13 mouse cellular contexts compared by ENCODE assay signal in genomic region chr2:49814011-49814410, GRCm38 (mm10). TPM values are rescaled to one million over a fixed set of nuclear protein-coding genes. Genes with fewer than 3 reads are reported as not detected.
DNase-seq lines count a peak whose midpoint lies in the region; ATAC-seq and TF ChIP-seq lines count a peak whose summit lies in the region.
"Had no signal": no experiment of that assay in that cellular context is flagged by ENCODE, and none has a peak within 500 bp of the region (broad histone marks: within the 10 kb centered on the region; RNA-seq: fewer than 3 reads in every experiment).

No protein-coding gene starts in this region.

- H3K9me3 ChIP-seq in midbrain, embryonic 11.5 days (ENCODE audit: control insufficient read depth, low read length): no peaks in the 10 kb centered on the region
- no peaks in the 10 kb centered on the region for H3K9me3 ChIP-seq in midbrain, embryonic 13.5 days
- H3K9me3 ChIP-seq in lung, postnatal 0 days (ENCODE audit: low read length): no peaks in the 10 kb centered on the region
- H3K9me3 ChIP-seq in stomach, embryonic 15.5 days: no peaks in the 10 kb centered on the region
- H3K9me3 ChIP-seq in forebrain, embryonic 10.5 days: no peaks in the 10 kb centered on the region

- WGBS in midbrain, embryonic 11.5 days: 80% methylated on average over 6 of the region's 6 CpGs
- WGBS in midbrain, embryonic 13.5 days: 77% methylated on average over 6 of the region's 6 CpGs
- 44% methylated on average over 6 of the region's 6 CpGs for WGBS in lung, postnatal 0 days
- WGBS in stomach, embryonic 15.5 days: 49% methylated on average over 6 of the region's 6 CpGs
- 83% methylated on average over 6 of the region's 6 CpGs for WGBS in forebrain, embryonic 10.5 days

- ATAC-seq in midbrain, embryonic 11.5 days (ENCODE audit: low FRiP score): no peak
- ATAC-seq in midbrain, embryonic 13.5 days: no peak
- peak; percentile 59 for ATAC-seq in lung, postnatal 0 days
- ATAC-seq in stomach, embryonic 15.5 days (ENCODE audit: insufficient read depth, low FRiP score, low read depth): peak; percentile 73

- no peak overlapping the region for H3K4me2 ChIP-seq in midbrain, embryonic 11.5 days
- H3K4me2 ChIP-seq in midbrain, embryonic 13.5 days (replicated peaks): no peak overlapping the region
- no peak overlapping the region for H3K4me2 ChIP-seq in lung, postnatal 0 days (replicated peaks; ENCODE audit: low read depth, low read length)
- H3K4me2 ChIP-seq in stomach, embryonic 15.5 days: no peak overlapping the region

- H3K27me3 ChIP-seq in midbrain, embryonic 11.5 days (ENCODE audit: control insufficient read depth, insufficient read depth, low read length): no peaks in the 10 kb centered on the region
- H3K27me3 ChIP-seq in midbrain, embryonic 13.5 days: 0 out of 2 replicates have a peak, but pooled peaks cover 3% of the 10 kb centered on the region
- H3K27me3 ChIP-seq in lung, postnatal 0 days (replicated peaks; ENCODE audit: insufficient read depth, low read length): no peaks in the 10 kb centered on the region
- no peaks in the 10 kb centered on the region for H3K27me3 ChIP-seq in stomach, embryonic 15.5 days (replicated peaks)
- 0 out of 2 replicates have a peak, but pooled peaks cover 3% of the 10 kb centered on the region for H3K27me3 ChIP-seq in forebrain, embryonic 10.5 days (ENCODE audit: poor library complexity, severe bottlenecking)

- H3K36me3 ChIP-seq in midbrain, embryonic 11.5 days (ENCODE audit: control insufficient read depth, insufficient read depth, low read length): no peaks in the 10 kb centered on the region
- H3K36me3 ChIP-seq in midbrain, embryonic 13.5 days: no peaks in the 10 kb centered on the region
- H3K36me3 ChIP-seq in lung, postnatal 0 days (ENCODE audit: insufficient read depth, low read length): no peaks in the 10 kb centered on the region
- no peaks in the 10 kb centered on the region for H3K36me3 ChIP-seq in stomach, embryonic 15.5 days
- no peaks in the 10 kb centered on the region for H3K36me3 ChIP-seq in forebrain, embryonic 10.5 days (replicated peaks)

- no peak overlapping the region for H3K4me3 ChIP-seq in midbrain, embryonic 11.5 days (ENCODE audit: low read depth, low read length)
- no peak overlapping the region for H3K4me3 ChIP-seq in midbrain, embryonic 13.5 days (replicated peaks)
- no peak overlapping the region for H3K4me3 ChIP-seq in lung, postnatal 0 days (ENCODE audit: low read depth, low read length)
- no peak overlapping the region for H3K4me3 ChIP-seq in stomach, embryonic 15.5 days (replicated peaks)
- H3K4me3 ChIP-seq in forebrain, embryonic 10.5 days: no peak overlapping the region

- peak; percentile 68 for DNase-seq in midbrain, embryonic 11.5 days (ENCODE audit: low spot score, missing footprints)
- peak; percentile 40 for DNase-seq in c-Kit-positive CD71-negative TER-119-negative erythroid progenitor cells, embryonic 14.5 days (ENCODE audit: low read depth)
- peak; percentile 89 for DNase-seq in lung, postnatal 0 days (ENCODE audit: low spot score)
- no peak for DNase-seq in cerebellum, postnatal 14 days
- DNase-seq in forebrain, embryonic 10.5 days (ENCODE audit: extremely low spot score, low spot score): no peak
- no peak for DNase-seq in retina, embryonic 14.5 days (ENCODE audit: low spot score)
- DNase-seq: cerebellum, adult 9-10 months; heart, postnatal 10 days; kidney, adult 18-20 months; layer of hippocampus, postnatal 36 days had no signal

- no peak overlapping the region for H3K9ac ChIP-seq in midbrain, embryonic 11.5 days (ENCODE audit: low read length)
- no peak overlapping the region for H3K9ac ChIP-seq in midbrain, embryonic 13.5 days (replicated peaks)
- no peak overlapping the region for H3K9ac ChIP-seq in lung, postnatal 0 days (replicated peaks; ENCODE audit: low read depth)
- no peak overlapping the region for H3K9ac ChIP-seq in stomach, embryonic 15.5 days

- peak; percentile 43 for TF ChIP-seq EP300 in lung, postnatal 0 days (IDR thresholded peaks at IDR 0.05)

- H3K27ac ChIP-seq in midbrain, embryonic 11.5 days (ENCODE audit: low read depth, low read length): no peak overlapping the region
- no peak overlapping the region for H3K27ac ChIP-seq in midbrain, embryonic 13.5 days
- peak overlapping the region; percentile 22; the same call in 1 of the 2 replicates for H3K27ac ChIP-seq in lung, postnatal 0 days (ENCODE audit: low read length)
- peak overlapping the region; percentile 71 for H3K27ac ChIP-seq in stomach, embryonic 15.5 days
- no peak overlapping the region for H3K27ac ChIP-seq in forebrain, embryonic 10.5 days

- no peaks in the 10 kb centered on the region for H3K4me1 ChIP-seq in midbrain, embryonic 11.5 days (ENCODE audit: control insufficient read depth, insufficient read depth, low read length)
- peaks cover 11% of the 10 kb centered on the region for H3K4me1 ChIP-seq in midbrain, embryonic 13.5 days (replicated peaks)
- H3K4me1 ChIP-seq in lung, postnatal 0 days (ENCODE audit: insufficient read depth, low read depth, low read length): 0 out of 2 replicates have a peak, but pooled peaks cover 4% of the 10 kb centered on the region
- H3K4me1 ChIP-seq in stomach, embryonic 15.5 days: peaks cover 14% of the 10 kb centered on the region
- H3K4me1 ChIP-seq in forebrain, embryonic 10.5 days: peaks cover 13% of the 10 kb centered on the region

- no peak for TF ChIP-seq CTCF in lung, postnatal 0 days (IDR thresholded peaks at IDR 0.05)

RNA-seq across cellular contexts. Expression of gene Lypd6b, which starts 26.5 kb away (rescaled TPM):
- 0.36 and 0.87 TPM in 2 replicates for polyA plus RNA-seq in midbrain, embryonic 11.5 days (2014; fragmentation: Nextera tagmentation; extraction: Ambion mirVana)
- 2.6 and 3.3 TPM in 2 replicates for polyA plus RNA-seq in midbrain, embryonic 13.5 days (2015; fragmentation: Nextera tagmentation; extraction: Ambion mirVana)
- polyA plus RNA-seq in lung, postnatal 0 days (2015; fragmentation: Nextera tagmentation; extraction: Ambion mirVana): 3.9 and 5.0 TPM in 2 replicates
- polyA plus RNA-seq in stomach, embryonic 15.5 days (2015; fragmentation: Nextera tagmentation; extraction: Ambion mirVana): 18.0 and 18.1 TPM in 2 replicates
- 1.5 and 1.7 TPM in 2 replicates for polyA plus RNA-seq in forebrain, embryonic 10.5 days (2016; fragmentation: Nextera tagmentation; extraction: Ambion mirVana)
- polyA plus RNA-seq: liver, adult 2 months had no signal

Comparison
In these comparisons a context has a peak if more than half of its experiments do, and no peak if none do; other contexts are left out.
1. ATAC-seq: peak in lung, postnatal 0 days (single experiment) and stomach, embryonic 15.5 days (single experiment); none in midbrain, embryonic 11.5 days (single experiment) and midbrain, embryonic 13.5 days (single experiment).
2. DNase-seq: peak in midbrain, embryonic 11.5 days (single experiment), c-Kit-positive CD71-negative TER-119-negative erythroid progenitor cells, embryonic 14.5 days (single experiment) and lung, postnatal 0 days (single experiment); none in cerebellum, postnatal 14 days (0 of 2), forebrain, embryonic 10.5 days (single experiment) and retina, embryonic 14.5 days (single experiment).
3. H3K27ac ChIP-seq: peak in lung, postnatal 0 days (single experiment) and stomach, embryonic 15.5 days (single experiment); none in midbrain, embryonic 11.5 days (single experiment), midbrain, embryonic 13.5 days (single experiment) and forebrain, embryonic 10.5 days (single experiment).